Mouse (Mus musculus) olfactory bulb, adult 2 months (tissue): ENCODE data around the gene Creb3l2.

Experiments
- CTCF ChIP-seq: fragments of 200-500 bp; IDR thresholded peaks from 2 replicates; pipeline ENCODE4 v1.5.1; 2012; ENCODE audit warnings: low read depth, mild to moderate bottlenecking, low read length, moderate library complexity; ENCODE audit not compliant: insufficient read depth
- POLR2A ChIP-seq: fragments of 200-500 bp; IDR thresholded peaks from 2 replicates; pipeline ENCODE4 v1.6.1; 2012; ENCODE audit warnings: mild to moderate bottlenecking, low read depth, low read length, moderate library complexity; ENCODE audit not compliant: insufficient read depth

DNA sequence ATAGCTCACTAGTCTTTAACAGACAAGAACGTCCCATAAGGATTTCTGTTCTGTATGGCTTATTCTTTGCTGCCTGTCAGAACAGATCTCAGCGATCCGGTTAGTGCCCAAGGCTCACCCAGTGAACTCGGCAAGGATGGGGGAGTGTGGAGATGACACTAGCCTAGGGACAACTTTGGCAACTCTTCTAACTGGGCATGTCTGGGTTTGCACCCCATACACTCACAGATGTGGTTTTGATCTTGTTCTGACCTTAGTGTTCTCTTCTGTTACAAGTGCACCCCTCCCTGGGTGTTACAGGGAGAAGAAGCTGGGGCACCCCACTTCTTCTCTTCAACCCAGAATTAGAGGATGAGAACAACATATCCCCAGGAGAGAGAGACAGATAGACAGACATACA, 143.0 kb downstream of the Creb3l2 start:
- TF ChIP-seq CTCF (no peak), POLR2A (no peak)
